Mouse (Mus musculus) intestine, embryonic 14.5 days (tissue): ENCODE results near the gene Kat6b. TPM values are rescaled to one million over a fixed set of nuclear protein-coding genes. Genes with fewer than 3 reads are reported as not detected.
A peak's percentile ranks its signal among the peaks of the same experiment; 100 is the strongest.

ENCODE experiments used
- ATAC-seq: fragments of 200-750 bp; cut with Nextera tagmentation; replicated peaks from 2 replicates; pipeline ENCODE4 v1.8.0; 2017; ENCODE audit warnings: low read depth, moderate number of reproducible peaks, moderate TSS enrichment, moderate library complexity; ENCODE audit not compliant: low FRiP score, low TSS enrichment
- DNase-seq: peaks from one replicate; pipeline ENCODE4 v3.0.0-alpha.2; 2018; ENCODE audit warnings: low spot score
- H3K27ac ChIP-seq: fragments of 300-500 bp; sonication (generic); 2 replicates; pipeline ENCODE4 v1.5.1; 2014; ENCODE audit warnings: low read depth, mild to moderate bottlenecking, control low read depth
- H3K27me3 ChIP-seq: fragments of 300-500 bp; sonication (generic); replicated peaks from 2 replicates; pipeline ENCODE4 v1.6.1; 2014; ENCODE audit warnings: low read length, control low read depth; ENCODE audit not compliant: control insufficient read depth, insufficient read depth
- H3K36me3 ChIP-seq: fragments of 300-500 bp; sonication (generic); 2 replicates; pipeline ENCODE4 v1.6.1; 2014; ENCODE audit warnings: low read length, control low read depth; ENCODE audit not compliant: control insufficient read depth, insufficient read depth
- H3K4me1 ChIP-seq: fragments of 300-500 bp; sonication (generic); replicated peaks from 2 replicates; pipeline ENCODE4 v1.6.1; 2014; ENCODE audit warnings: low read length, control low read depth, mixed read lengths; ENCODE audit not compliant: control insufficient read depth, insufficient read depth
- H3K4me2 ChIP-seq: fragments of 300-500 bp; sonication (generic); 2 replicates; pipeline ENCODE4 v1.6.1; 2014; ENCODE audit warnings: low read length
- H3K4me3 ChIP-seq: fragments of 300-500 bp; sonication (generic); 2 replicates; pipeline ENCODE4 v1.5.1; 2014; ENCODE audit warnings: low read depth, low read length, control low read depth, mixed read lengths
- H3K9ac ChIP-seq: fragments of 300-500 bp; sonication (generic); 2 replicates; pipeline ENCODE4 v1.6.1; 2014; ENCODE audit warnings: mild to moderate bottlenecking, low read length
- H3K9me3 ChIP-seq: fragments of 300-500 bp; sonication (generic); 2 replicates; pipeline ENCODE4 v1.6.1; 2016; ENCODE audit warnings: low read length, control low read depth; ENCODE audit not compliant: control insufficient read depth
- WGBS: fragments of 180-500 bp; shearing (Covaris S2); extraction: QIAGEN DNeasy Blood & Tissue Kit; methylation state at CpG from one replicate; pipeline ENCODE4 v1.1.7; 2014; 5-methylcytosine and 5-hydroxymethylcytosine counted together
- polyA plus RNA-seq: library from polyadenylated mRNA; unstranded; fragments of >200 nt; fragmentation: Nextera tagmentation; extraction: Ambion mirVana; gene quantifications from 2 replicates; pipeline ENCODE4 v1.2.1, GENCODE M21; 2014

Kat6b gene
- polyA plus RNA-seq, 1 experiment from 2014 or later = 19.6 TPM

GRCm38 (mm10) chr14:21489116-21489485 lies 7.9 kb downstream of the Kat6b start:
- Histone ChIP-seq H3K4me3 (no peak overlapping the region), H3K4me1 (no peaks in the 10 kb centered on the region), H3K27me3 (no peaks in the 10 kb centered on the region), H3K4me2 (no peak overlapping the region), H3K36me3 (no peaks in the 10 kb centered on the region), H3K9me3 (no peaks in the 10 kb centered on the region), H3K27ac (no peak overlapping the region), H3K9ac (no peak overlapping the region)
- DNase-seq = no peak
- WGBS = 78% methylated on average over 3 of the region's 3 CpGs
- no peak for ATAC-seq

GRCm38 (mm10) chr14:21490141-21490540 lies 8.9 kb downstream of the Kat6b start:
- Histone ChIP-seq H3K4me2 (no peak overlapping the region), H3K9ac (no peak overlapping the region), H3K9me3 (no peaks in the 10 kb centered on the region), H3K27me3 (no peaks in the 10 kb centered on the region), H3K4me1 (no peaks in the 10 kb centered on the region), H3K36me3 (no peaks in the 10 kb centered on the region), H3K27ac (no peak overlapping the region), H3K4me3 (no peak overlapping the region)
- DNase-seq = no peak
- WGBS = 51% methylated on average over 4 of the region's 4 CpGs
- no peak for ATAC-seq

GRCm38 (mm10) chr14:21498361-21498996 lies 17.2 kb downstream of the Kat6b start:
- no peaks in the 10 kb centered on the region for H3K27me3 ChIP-seq
- H3K27ac ChIP-seq = peak overlapping the region; percentile 85
- H3K4me2 ChIP-seq = peak overlapping the region; percentile 78
- H3K9me3 ChIP-seq = no peaks in the 10 kb centered on the region
- ATAC-seq (no peak), DNase-seq (peak; percentile 83)
- H3K36me3 ChIP-seq = no peaks in the 10 kb centered on the region
- peak overlapping the region; percentile 59 for H3K4me3 ChIP-seq
- WGBS = 3% methylated on average over 7 of the region's 7 CpGs
- peak overlapping the region; percentile 80 for H3K9ac ChIP-seq
- H3K4me1 ChIP-seq = peaks cover 26% of the 10 kb centered on the region

GRCm38 (mm10) chr14:21499011-21499581 lies 17.9 kb downstream of the Kat6b start:
- WGBS = under 1% methylated on average over 33 of the region's 33 CpGs

GRCm38 (mm10) chr14:21499631-21500153 lies 18.5 kb downstream of the Kat6b start:
- Histone ChIP-seq H3K4me3 (peak overlapping the region; percentile 59), H3K4me2 (peak overlapping the region; percentile 78), H3K4me1 (peaks cover 28% of the 10 kb centered on the region), H3K27me3 (no peaks in the 10 kb centered on the region), H3K27ac (peak overlapping the region; percentile 85), H3K36me3 (no peaks in the 10 kb centered on the region), H3K9ac (peak overlapping the region; percentile 80), H3K9me3 (no peaks in the 10 kb centered on the region)
- ATAC-seq = peak; percentile 20
- WGBS = under 1% methylated on average over 40 of the region's 57 CpGs
- DNase-seq = peak; percentile 92

More at GRCm38 (mm10) chr14:21499011-21499581, 17.9 kb downstream of the Kat6b start:
- Histone ChIP-seq H3K4me1 (peaks cover 26% of the 10 kb centered on the region), H3K4me3 (peak overlapping the region; percentile 59), H3K27ac (peak overlapping the region; percentile 85), H3K36me3 (no peaks in the 10 kb centered on the region), H3K27me3 (no peaks in the 10 kb centered on the region), H3K9me3 (no peaks in the 10 kb centered on the region), H3K9ac (peak overlapping the region; percentile 80), H3K4me2 (peak overlapping the region; percentile 78)
- DNase-seq = peak; percentile 85
- no peak for ATAC-seq

GRCm38 (mm10) chr14:21500154-21501047 lies 19.2 kb downstream of the Kat6b start:
- Histone ChIP-seq H3K36me3 (no peaks in the 10 kb centered on the region), H3K27ac (peak overlapping the region; percentile 88), H3K4me1 (peaks cover 35% of the 10 kb centered on the region), H3K4me2 (peak overlapping the region; percentile 78), H3K27me3 (no peaks in the 10 kb centered on the region), H3K9me3 (no peaks in the 10 kb centered on the region), H3K9ac (peak overlapping the region; percentile 80), H3K4me3 (peak overlapping the region; percentile 59)
- DNase-seq (peak; percentile 98), ATAC-seq (peak; percentile 96)
- WGBS = under 1% methylated on average over 71 of the region's 75 CpGs

- ATAC-seq = peak; percentile 40
- Histone ChIP-seq H3K4me2 (peak overlapping the region; percentile 53), H3K4me3 (peak overlapping the region; percentile 55)
Observed at GRCm38 (mm10) chr14:21501048-21501657, 19.9 kb downstream of the Kat6b start.

GRCm38 (mm10) chr14:21505036-21505435 lies 23.8 kb downstream of the Kat6b start:
- Histone ChIP-seq H3K4me1 (peaks cover 22% of the 10 kb centered on the region), H3K27ac (no peak overlapping the region), H3K4me2 (no peak overlapping the region), H3K9me3 (no peaks in the 10 kb centered on the region; the same call in 1 of the 2 replicates), H3K4me3 (no peak overlapping the region), H3K9ac (no peak overlapping the region), H3K36me3 (no peaks in the 10 kb centered on the region), H3K27me3 (no peaks in the 10 kb centered on the region)
- no peak for ATAC-seq
- DNase-seq = no peak
- 27% methylated on average over 4 of the region's 4 CpGs for whole genome bisulfite sequencing

More at GRCm38 (mm10) chr14:21501048-21501657, 19.9 kb downstream of the Kat6b start:
- peak overlapping the region; percentile 88 for H3K27ac ChIP-seq
- 2% methylated on average over 29 of the region's 38 CpGs for WGBS
- no peaks in the 10 kb centered on the region for H3K27me3 ChIP-seq
- H3K36me3 ChIP-seq = no peaks in the 10 kb centered on the region
- DNase-seq = peak; percentile 93
- H3K4me1 ChIP-seq = peaks cover 35% of the 10 kb centered on the region
- H3K9me3 ChIP-seq = no peaks in the 10 kb centered on the region
- H3K9ac ChIP-seq = peak overlapping the region; percentile 58
